Mouse (Mus musculus): ENCODE measurements around the gene Sema4g. TPM values are rescaled to one million over a fixed set of nuclear protein-coding genes. Genes with fewer than 3 reads are reported as not detected.

Sema4g gene
- polyA plus RNA-seq, 1 experiment from 2014 or later = 11.3 TPM

DNA sequence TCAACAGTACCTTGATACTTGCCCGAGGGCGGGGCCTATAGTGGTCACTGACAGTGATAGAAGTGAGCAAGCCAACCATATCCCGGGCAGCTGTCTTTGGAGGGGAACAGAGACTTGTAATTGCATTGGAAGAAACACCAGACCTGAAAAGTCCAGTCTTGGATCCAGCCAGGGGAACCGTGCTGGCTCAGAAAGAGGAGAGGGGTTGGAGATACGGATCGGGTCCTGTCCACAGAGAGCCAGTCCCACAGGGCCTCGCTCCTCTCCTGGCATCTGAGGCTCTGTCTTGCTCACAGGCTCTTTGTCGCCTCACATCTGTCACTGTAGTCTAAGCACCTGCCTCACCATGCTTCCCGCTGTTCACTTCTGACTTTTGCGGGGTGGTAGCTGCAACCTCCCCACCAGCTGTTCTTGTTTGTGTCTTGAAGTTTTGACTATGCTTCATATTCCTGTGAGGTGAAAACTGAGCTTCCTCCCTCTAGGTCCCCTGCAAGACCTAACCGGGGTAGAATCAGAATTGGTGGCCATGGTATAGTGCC, 55.6 kb downstream of the Sema4g start:
- ATAC-seq = no peak
- DNase-seq = no peak
- Histone ChIP-seq H3K9ac (replicated peaks) (no peak overlapping the region), H3K9me3 (ENCODE audit: low read length) (no peaks in the 10 kb centered on the region), H3K4me2 (ENCODE audit: low read depth, low read length) (no peak overlapping the region), H3K4me1 (ENCODE audit: insufficient read depth) (peaks cover 27% of the 10 kb centered on the region), H3K27me3 (ENCODE audit: insufficient read depth, low read length) (peaks cover 59% of the 10 kb centered on the region), H3K36me3 (replicated peaks; ENCODE audit: insufficient read depth, low read length) (no peaks in the 10 kb centered on the region), H3K4me3 (ENCODE audit: low read depth, low read length) (no peak overlapping the region), H3K27ac (ENCODE audit: low read depth) (no peak overlapping the region)
- no peak for TF ChIP-seq EP300 (IDR thresholded peaks at IDR 0.05; ENCODE audit: low read depth)
- no peak for TF ChIP-seq CTCF (IDR thresholded peaks at IDR 0.05; ENCODE audit: low read depth)
- WGBS (ENCODE audit: insufficient replicate concordance) = 70% methylated on average over 11 of the region's 11 CpGs

DNA sequence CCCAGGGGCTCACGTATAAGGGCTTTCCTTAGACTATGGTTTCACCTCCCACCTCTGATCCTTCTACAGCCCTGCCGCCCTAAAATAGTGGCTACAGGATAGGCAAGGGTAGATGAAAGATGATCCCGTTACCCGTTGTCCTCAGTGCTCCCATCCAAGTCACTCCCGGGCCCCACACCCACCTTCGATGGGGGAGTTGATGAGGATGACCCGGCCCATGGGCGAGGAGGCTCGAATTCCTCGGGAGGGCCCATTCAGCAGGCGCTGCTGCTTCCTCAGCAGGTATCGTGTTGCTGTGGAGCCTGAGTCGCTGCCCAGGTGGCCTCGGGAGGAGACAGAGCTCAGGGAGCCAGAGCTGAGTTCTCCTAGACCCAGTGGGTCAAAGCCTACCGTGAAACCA, 56.3 kb downstream of the Sema4g start:
- no peak for ATAC-seq
- H3K9ac ChIP-seq (replicated peaks) = no peak overlapping the region
- 43% methylated on average over 15 of the region's 15 CpGs for WGBS (ENCODE audit: insufficient replicate concordance)
- no peaks in the 10 kb centered on the region for H3K9me3 ChIP-seq (ENCODE audit: low read length)
- H3K4me2 ChIP-seq (ENCODE audit: low read depth, low read length) = no peak overlapping the region
- H3K4me1 ChIP-seq (ENCODE audit: insufficient read depth) = peaks cover 27% of the 10 kb centered on the region
- H3K27ac ChIP-seq (ENCODE audit: low read depth) = no peak overlapping the region
- peaks cover 51% of the 10 kb centered on the region for H3K27me3 ChIP-seq (ENCODE audit: insufficient read depth, low read length)
- no peaks in the 10 kb centered on the region for H3K36me3 ChIP-seq (replicated peaks; ENCODE audit: insufficient read depth, low read length)
- TF ChIP-seq CTCF (IDR thresholded peaks at IDR 0.05; ENCODE audit: low read depth) (no peak), EP300 (IDR thresholded peaks at IDR 0.05; ENCODE audit: low read depth) (no peak)
- no peak overlapping the region for H3K4me3 ChIP-seq (ENCODE audit: low read depth, low read length)
- no peak for DNase-seq

DNA sequence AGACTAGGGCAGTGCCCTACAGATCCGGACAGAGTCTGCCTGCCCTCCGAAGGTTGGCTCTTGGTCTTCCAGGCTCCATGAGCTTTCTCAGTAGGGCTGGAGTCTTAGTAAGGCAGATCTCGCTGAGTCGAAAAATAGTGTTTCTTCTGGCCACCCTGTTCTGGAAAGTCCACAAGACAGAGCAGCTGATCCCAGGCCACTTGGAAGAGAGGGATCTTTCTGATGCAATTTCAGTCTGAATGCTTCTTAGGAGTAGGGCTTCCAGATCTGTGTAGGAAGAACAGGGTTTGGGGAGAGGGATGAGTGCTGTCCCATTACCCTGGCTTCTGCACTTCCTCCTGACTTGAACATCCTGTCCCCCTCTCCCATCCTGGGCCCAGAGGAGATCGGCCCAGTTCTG, 56.8 kb downstream of the Sema4g start, which contains the start of gene Pdzd7:
Gene Pdzd7, minus strand, starts transcription at position 67 of the 400 bp plus-strand sequence.
- TF ChIP-seq EP300 (IDR thresholded peaks at IDR 0.05; ENCODE audit: low read depth) = no peak
- TF ChIP-seq CTCF (IDR thresholded peaks at IDR 0.05; ENCODE audit: low read depth) = no peak

DNA sequence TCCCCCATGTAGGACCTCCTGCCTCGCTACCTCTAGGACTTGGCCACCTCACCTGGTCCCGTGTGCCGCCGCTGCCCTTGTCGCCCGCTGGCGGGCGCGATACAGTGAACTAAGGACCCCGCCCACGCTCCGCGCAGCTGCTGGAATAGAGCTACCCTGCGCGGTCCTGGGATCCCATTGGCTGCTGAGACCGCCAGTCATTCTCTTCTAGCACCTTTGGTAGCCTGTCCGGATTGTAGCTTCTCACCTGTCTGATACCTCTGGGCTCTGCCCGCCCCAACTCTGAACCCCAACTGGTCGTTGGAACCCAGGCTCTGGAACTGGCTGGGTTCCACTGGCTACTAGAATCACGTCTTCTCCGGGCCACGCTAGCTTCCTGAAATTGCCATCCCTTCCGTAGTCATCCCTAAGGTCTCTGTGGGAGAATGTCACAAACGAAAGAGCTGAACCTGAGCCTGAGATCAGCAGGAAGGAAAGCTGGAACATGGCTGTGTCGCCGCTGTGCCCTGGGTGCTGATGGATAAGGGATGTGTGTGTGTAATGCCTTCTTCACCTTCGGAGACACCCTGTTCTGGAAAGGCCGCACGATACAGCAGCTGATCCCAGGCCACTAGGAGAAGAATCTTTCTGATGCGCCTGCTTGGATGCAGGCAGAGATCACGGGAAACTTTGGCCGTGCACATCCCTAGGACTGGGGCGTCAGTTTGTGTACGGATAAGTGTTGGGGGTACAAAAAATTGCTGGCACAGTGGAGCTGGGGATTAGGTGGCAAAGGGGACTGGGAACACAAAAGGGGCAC, 57.8 kb downstream of the Sema4g start:
- DNase-seq (peak; percentile 76), ATAC-seq (peak; percentile 31)
- Histone ChIP-seq H3K27me3 (ENCODE audit: insufficient read depth, low read length) (peaks cover 42% of the 10 kb centered on the region), H3K4me1 (ENCODE audit: insufficient read depth) (peaks cover 27% of the 10 kb centered on the region), H3K4me2 (ENCODE audit: low read depth, low read length) (peak overlapping the region; percentile 86), H3K9ac (replicated peaks) (peak overlapping the region; percentile 68), H3K36me3 (replicated peaks; ENCODE audit: insufficient read depth, low read length) (no peaks in the 10 kb centered on the region), H3K27ac (ENCODE audit: low read depth) (peak overlapping the region; percentile 87), H3K4me3 (ENCODE audit: low read depth, low read length) (peak overlapping the region; percentile 59), H3K9me3 (ENCODE audit: low read length) (no peaks in the 10 kb centered on the region)
- WGBS (ENCODE audit: insufficient replicate concordance) = 3% methylated on average over 34 of the region's 34 CpGs
- TF ChIP-seq CTCF (IDR thresholded peaks at IDR 0.05; ENCODE audit: low read depth) (no peak), EP300 (IDR thresholded peaks at IDR 0.05; ENCODE audit: low read depth) (no peak)

More for the DNA sequence above, 56.8 kb downstream of the Sema4g start, which contains the start of gene Pdzd7:
- no peak for ATAC-seq
- Histone ChIP-seq H3K9me3 (ENCODE audit: low read length) (no peaks in the 10 kb centered on the region), H3K36me3 (replicated peaks; ENCODE audit: insufficient read depth, low read length) (no peaks in the 10 kb centered on the region), H3K27me3 (ENCODE audit: insufficient read depth, low read length) (peaks cover 47% of the 10 kb centered on the region), H3K27ac (ENCODE audit: low read depth) (no peak within 1 kb of the TSS), H3K4me2 (ENCODE audit: low read depth, low read length) (peak within 1 kb of the TSS; percentile 86), H3K4me3 (ENCODE audit: low read depth, low read length) (peak within 1 kb of the TSS; percentile 59), H3K9ac (replicated peaks) (no peak within 1 kb of the TSS), H3K4me1 (ENCODE audit: insufficient read depth) (peaks cover 27% of the 10 kb centered on the region)
- no peak for DNase-seq
- WGBS (ENCODE audit: insufficient replicate concordance) = 80% methylated on average over 5 of the region's 5 CpGs

DNA sequence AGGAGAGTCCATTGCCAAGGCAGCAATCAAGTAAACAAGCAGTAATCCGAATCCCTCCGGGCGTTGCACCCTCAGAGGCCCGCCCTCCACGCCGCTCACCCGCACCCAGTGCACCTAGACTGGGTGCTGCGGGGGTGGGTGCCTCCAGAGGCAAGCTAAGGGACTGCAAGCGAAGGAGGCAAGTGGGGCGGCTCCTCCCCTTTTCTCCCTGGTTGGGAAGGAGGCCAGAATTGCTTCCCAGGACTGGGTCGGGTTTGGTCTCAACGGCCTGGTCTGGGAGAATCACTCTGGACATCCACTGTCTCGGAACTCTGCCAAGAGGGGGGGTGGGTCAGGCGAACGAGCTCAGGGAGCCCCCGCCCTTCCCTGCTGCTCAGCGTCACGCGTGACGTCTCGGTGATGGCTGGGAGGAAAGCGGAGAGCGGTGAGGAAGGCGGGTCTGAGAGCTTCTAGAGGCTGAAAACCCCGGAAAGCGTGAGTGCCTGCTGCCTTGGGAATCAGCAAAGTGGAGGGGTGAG, 58.6 kb downstream of the Sema4g start, which contains the start of gene Sfxn3:
Gene Sfxn3, plus strand, starts transcription at position 87 of the 518 bp plus-strand sequence.
- Histone ChIP-seq H3K9ac (replicated peaks) (peak within 1 kb of the TSS; percentile 68), H3K27me3 (ENCODE audit: insufficient read depth, low read length) (peaks cover 37% of the 10 kb centered on the region), H3K4me2 (ENCODE audit: low read depth, low read length) (peak within 1 kb of the TSS; percentile 86), H3K4me3 (ENCODE audit: low read depth, low read length) (peak within 1 kb of the TSS; percentile 59), H3K9me3 (ENCODE audit: low read length) (no peaks in the 10 kb centered on the region), H3K36me3 (replicated peaks; ENCODE audit: insufficient read depth, low read length) (0 out of 2 replicates have a peak, but pooled peaks cover 2% of the 10 kb centered on the region), H3K27ac (ENCODE audit: low read depth) (peak within 1 kb of the TSS; percentile 87), H3K4me1 (ENCODE audit: insufficient read depth) (peaks cover 27% of the 10 kb centered on the region)
- peak; percentile 89 for DNase-seq
- ATAC-seq = peak; percentile 88
- no peak for TF ChIP-seq EP300 (IDR thresholded peaks at IDR 0.05; ENCODE audit: low read depth)
- peak; percentile 85 for TF ChIP-seq CTCF (IDR thresholded peaks at IDR 0.05; ENCODE audit: low read depth)
- under 1% methylated on average over 26 of the region's 26 CpGs for WGBS (ENCODE audit: insufficient replicate concordance)

Measured in liver, postnatal 0 days (tissue).